Mouse (Mus musculus): ENCODE results near the gene Mageh1. TPM values are rescaled to one million over a fixed set of nuclear protein-coding genes. Genes with fewer than 3 reads are reported as not detected.
"Not testable (repeated sequence)": the region's sequence is repeated elsewhere in the genome, so short reads cannot be mapped to it uniquely, and the experiment has no call there.

Gene Mageh1
- 18.4 and 24.0 TPM in 2 replicates for total RNA-seq (2021)
- long read RNA-seq, transcript Mageh1-201 (1 exons, 1,410 nt): major isoform, 11 of 13 reads
- long read RNA-seq, partial matches to known transcripts: 0 of 13 reads
- long read RNA-seq, other reads (novel, unspliced or antisense): 2 of 13 reads

GRCm38 (mm10) chrX:153037087-153037971 lies at the start of gene Mageh1:
Gene Mageh1 (minus strand): TSS chrX:153037575.
- peak; percentile 77 for DNase-seq

GRCm38 (mm10) chrX:153037972-153038744 lies 783 bp upstream of the Mageh1 start:
- not testable (repeated sequence) for DNase-seq

- not testable (repeated sequence) for DNase-seq
Observed at GRCm38 (mm10) chrX:153031547-153031946, 5.8 kb downstream of the Mageh1 start.

GRCm38 (mm10) chrX:153025709-153026108 lies 11.7 kb downstream of the Mageh1 start:
- not testable (repeated sequence) for DNase-seq

GRCm38 (mm10) chrX:153025255-153025654 lies 12.1 kb downstream of the Mageh1 start:
- not testable (repeated sequence) for DNase-seq

- no peak for DNase-seq
Observed at GRCm38 (mm10) chrX:153007685-153008047, 29.7 kb downstream of the Mageh1 start.

GRCm38 (mm10) chrX:153007021-153007684 lies 30.2 kb downstream of the Mageh1 start:
- peak; percentile 69 for DNase-seq

- DNase-seq: peak; percentile 45
Observed at GRCm38 (mm10) chrX:153006387-153006841, 31.0 kb downstream of the Mageh1 start, which contains the start of gene Usp51. Gene Usp51 (plus strand): TSS chrX:153006469.

- not testable (repeated sequence) for DNase-seq
Observed at GRCm38 (mm10) chrX:152996105-152996504, 41.3 kb downstream of the Mageh1 start.

GRCm38 (mm10) chrX:152989852-152990251 lies 47.5 kb downstream of the Mageh1 start:
- DNase-seq: not testable (repeated sequence)

Other genes with a start within 250 kb of the Mageh1 start
- 1.8 and 2.2 TPM in 2 replicates for gene Usp51, start 31.1 kb downstream of the Mageh1 start, total RNA-seq (2021)
- gene Foxr2, start 81.2 kb upstream of the Mageh1 start, total RNA-seq (2021): not detected in 2 replicates
- gene Rragb, start 102.4 kb upstream of the Mageh1 start, total RNA-seq (2021): 5.2 and 10.4 TPM in 2 replicates
- 1.0 and 1.9 TPM in 2 replicates for gene Klf8, start 199.9 kb upstream of the Mageh1 start, total RNA-seq (2021)